Mouse (Mus musculus): ENCODE results near the gene Smtn.

The Smtn gene

DNA sequence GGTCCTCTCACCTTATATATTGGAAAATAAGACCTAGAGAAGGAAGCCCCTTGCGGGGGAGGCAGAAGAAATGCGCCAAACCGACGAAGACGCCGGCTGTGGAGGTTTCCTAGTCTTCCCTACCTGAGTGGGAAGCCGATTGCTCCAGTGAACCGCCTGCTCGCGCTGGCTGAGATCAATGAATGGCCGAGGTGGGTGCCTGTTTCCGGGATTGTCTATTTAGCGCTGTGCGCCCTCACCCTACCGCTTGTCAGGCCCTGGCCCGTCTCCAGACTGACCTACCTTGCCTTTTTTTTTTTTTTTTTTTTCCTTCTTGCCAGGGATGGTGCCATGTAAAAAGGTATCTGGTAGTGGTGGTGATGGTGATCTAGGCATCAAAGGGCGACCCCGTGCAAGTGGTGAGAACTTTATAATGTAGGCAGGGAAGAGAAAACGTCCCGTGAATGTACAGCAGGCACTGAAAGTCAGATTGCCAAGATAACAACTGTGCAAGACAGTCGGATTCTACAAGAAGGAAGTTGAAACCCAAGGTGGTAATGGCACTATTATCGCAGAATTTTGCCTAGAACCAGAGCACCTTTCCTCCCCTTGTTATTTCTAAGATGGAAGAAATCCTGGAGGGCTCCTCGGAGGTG is at the start of gene Smtn:
TSS of gene Smtn (minus strand) at position 162 of the 635 bp plus-strand sequence.
- peak; percentile 39 for DNase-seq

DNA sequence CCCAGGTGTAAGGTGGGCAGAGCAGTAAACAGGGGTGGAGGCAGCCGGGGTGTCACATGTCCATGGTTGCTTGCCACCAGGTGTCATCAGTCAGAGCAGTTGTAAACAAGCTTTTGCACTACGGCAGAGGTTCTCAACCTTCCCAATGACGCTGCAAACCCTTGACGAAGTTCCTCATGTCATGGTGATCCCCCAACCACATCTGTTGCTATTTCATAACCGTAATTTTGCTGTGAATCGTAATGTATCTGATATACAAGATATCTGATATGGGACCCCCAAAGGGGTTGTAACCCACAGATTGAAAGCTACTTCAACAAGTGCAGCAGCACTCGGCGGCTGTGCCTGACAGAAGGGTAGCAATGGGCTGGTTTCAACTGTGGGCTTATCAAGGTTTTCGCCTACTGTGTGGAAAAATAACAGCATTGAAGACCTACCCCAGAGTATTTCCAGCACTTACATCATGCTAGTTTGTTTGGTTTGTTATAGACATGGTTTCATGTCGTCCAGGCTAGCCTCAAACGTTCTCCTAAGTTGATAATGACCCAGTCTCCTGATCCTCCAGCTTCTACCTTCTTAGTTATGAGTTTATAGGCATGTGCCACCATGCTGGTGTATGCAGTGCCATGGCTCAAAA is 47.7 kb upstream of the Smtn start:
- DNase-seq = no peak

DNA sequence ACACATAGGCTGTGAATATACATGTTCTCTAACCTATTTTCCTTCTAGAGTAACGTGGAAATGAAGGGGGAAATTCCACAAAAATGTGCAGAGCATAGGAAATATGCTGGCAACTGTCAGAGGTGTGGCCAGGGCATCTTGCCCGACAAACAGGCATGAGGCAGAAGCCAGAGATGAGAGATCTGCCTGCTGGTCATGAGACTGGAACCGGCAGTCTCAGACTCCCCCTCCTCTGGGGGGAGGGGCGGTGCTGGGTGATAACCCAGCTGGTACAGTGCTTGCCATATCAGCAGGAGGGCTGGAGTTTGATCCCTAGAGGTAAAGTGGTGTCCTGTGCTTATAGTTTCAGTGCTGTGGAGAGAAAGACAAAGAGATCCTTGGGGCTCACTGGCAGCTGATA is 46.9 kb upstream of the Smtn start:
- DNase-seq = no peak

DNA sequence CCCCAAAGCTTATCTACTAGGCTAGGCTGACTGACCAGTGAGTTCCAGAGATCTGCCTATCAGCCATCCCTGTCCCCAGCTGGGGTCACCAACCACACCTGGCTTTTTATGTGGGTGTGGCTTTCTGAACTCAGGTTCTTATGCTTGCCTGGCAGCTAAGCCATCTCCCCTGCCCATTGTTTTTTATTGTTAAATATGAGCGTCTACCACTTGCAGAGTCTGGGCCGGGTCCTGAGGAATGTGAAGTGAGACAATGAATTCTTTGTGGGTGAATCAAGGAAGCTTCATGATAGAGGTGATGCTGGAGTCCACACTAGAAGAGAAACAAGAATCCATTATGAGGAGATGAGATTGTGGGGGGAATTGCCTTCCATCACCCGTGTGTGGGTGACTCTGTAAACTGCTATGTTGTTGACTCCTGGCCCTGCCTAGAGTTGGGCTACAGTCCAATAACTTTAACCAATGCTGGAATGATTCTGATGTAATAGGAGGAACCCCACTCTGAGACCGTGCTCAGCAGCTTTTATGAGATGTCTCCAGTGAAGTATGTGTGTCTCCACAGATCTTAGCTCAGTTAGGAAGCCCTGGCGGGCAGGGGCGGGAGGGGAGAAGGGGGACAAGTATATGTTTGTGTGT is 45.7 kb upstream of the Smtn start:
- DNase-seq = no peak

DNA sequence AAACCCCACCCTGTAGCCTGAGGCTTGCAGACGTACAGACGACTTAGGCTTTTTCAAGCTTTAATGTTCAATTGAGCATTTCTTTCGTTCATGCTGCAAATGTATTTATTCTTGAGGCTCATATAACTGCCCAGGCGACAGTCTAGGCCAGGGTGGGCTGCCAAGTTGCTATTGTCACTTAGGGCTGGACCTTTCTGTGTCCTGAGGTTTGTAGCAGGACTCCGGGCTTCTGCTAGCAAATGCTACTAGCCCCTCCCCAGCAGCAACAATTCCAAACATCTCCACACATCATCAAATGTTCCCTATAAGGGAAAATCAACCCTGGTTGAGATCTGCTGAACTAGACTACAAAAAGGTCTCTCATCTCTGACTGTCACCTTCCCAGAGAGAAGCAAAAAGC is 42.7 kb upstream of the Smtn start:
- no peak for DNase-seq

DNA sequence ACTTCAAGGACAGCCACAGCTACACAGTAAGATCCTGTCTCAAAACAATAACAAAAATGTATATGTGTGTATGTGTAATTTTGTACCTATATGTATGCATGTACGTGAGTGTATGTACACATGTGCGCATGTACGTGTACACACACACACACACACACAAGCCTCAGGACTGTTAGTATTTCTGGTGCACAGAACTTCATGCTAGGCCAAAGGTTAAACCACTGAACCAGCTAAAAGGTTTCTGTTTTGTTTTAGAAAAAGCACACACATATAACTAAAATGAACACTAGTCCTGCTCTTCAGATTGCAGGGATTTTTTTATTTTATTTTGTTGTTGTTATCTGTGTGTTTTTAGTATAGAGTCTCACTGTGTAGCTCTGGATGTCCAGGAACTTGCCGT is 41.5 kb upstream of the Smtn start:
- no peak for DNase-seq

DNA sequence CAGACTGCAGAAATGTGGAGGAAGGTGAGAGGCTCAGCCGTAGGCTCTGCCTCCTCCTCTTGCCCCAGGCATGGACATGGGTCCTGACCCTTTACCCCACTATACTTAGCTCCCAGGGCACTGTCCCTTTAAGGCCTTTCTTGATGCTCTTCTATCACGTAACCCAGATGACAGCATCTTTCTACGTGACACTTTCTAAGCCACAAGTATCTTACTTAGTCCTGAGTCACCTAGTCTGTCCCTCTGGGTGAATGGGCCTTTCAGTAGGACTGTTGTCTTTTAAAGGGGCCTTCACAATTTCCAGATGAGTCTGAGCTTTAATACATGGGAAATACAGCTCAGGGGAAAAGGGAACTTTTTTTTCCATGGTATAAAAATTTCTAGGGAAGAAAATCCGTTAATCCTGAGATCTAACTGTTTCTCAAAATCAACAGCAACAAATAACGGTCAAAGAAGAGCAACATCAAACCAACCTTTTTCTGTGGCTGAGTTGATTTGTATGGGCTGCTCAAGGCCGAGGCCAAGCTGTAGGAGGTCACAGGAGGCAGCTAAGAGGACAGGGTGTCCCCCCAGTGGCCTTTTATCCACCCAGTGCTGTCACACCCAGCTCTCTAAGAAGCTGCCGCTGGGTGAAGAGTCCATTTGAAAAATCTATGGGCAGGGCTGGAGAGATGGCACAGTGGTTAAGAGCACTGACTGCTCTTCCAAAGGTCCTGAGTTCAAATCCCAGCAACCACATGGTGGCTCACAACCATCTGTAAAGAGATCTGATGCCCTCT is 40.1 kb upstream of the Smtn start:
- DNase-seq = no peak

DNA sequence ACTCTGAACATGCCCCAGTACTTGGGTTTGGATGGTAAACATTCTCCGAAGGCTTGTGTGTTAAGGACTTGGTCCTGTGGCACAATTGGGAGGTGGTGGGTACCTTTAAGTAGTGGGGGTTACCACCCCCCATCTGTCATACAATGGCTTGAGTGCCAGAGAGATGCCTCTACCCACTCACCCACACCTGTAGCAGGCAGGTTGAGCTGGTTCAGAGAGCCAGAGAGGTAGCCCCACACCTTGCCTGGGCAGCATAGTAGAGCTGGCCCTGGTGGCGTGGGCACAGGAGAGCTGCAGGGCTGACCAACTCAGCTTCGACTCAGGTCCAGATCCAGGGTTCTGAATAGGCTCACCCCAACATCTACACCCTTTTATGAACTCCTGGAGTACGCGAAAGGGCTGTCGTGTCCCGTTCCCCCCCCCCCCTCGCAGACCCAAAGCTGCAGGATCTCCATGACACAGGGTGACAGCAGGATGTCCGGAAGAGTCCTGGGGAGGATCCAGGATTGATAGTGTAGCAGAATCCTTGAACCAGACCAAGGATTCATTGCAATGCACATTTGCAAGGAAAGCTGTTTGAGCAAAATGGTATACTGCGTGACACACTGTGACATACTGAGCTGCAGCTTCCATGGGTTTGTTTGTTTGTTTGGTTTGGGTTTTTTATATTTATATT is 37.8 kb upstream of the Smtn start:
- no peak for DNase-seq

DNA sequence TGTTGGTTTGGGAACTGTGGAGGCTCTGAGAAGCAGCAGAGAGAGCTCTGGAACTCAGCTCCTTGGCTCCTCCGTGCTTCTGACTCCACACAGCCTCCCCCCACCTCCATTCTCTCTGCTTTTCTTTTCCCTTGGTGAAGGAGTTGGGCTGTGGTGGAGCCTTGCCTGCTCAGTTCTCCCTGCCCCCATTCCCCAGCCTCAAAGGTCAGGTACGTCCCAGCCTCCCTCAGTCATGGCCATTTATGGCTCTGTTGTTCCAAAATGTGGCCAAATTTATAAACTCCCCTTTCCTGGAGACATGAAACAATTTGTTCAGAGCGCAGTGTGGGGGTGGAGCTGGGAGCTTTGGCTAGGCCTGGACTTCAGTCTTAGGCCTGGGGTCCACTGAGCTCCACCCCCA is 34.8 kb upstream of the Smtn start:
- no peak for DNase-seq

DNA sequence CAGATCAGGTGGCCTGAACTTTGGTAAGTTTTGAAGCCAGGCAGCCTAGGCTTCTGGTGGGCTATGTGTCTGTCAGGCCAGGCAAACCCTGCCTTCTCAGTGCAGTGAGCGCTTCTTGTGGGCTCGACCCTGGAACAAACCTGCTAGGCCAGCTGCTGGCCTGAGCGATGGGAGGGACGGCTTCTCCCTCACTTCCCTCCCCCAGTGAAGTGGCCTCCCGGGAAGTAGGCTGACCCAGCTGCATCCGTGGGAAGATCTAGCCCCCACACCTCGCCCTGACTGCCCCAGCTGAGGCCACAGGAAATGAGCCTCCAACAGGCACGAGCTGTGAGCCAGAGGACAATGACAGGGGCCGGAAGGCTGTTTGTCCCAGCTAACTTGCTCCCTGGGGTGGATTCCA is 32.7 kb upstream of the Smtn start:
- no peak for DNase-seq

DNA sequence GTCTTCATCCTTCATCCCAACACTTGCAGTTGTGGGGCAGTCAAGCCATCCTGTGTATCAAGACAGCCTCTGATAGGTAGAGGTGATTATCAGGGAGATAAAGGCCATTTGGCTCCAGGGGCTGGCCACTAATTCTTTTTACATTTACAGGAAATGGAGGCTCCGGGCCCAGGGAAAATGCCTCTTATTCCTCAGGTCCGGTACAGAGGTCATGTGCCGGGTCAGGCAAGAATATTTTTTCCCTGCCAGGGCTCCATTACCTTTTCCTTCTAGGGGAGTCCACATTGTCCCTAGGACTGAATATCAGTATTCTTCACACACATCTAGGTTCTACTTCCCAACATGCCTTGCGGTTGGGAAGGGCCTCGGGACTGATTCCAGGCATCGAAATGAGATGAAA is 31.8 kb upstream of the Smtn start:
- DNase-seq = no peak

DNA sequence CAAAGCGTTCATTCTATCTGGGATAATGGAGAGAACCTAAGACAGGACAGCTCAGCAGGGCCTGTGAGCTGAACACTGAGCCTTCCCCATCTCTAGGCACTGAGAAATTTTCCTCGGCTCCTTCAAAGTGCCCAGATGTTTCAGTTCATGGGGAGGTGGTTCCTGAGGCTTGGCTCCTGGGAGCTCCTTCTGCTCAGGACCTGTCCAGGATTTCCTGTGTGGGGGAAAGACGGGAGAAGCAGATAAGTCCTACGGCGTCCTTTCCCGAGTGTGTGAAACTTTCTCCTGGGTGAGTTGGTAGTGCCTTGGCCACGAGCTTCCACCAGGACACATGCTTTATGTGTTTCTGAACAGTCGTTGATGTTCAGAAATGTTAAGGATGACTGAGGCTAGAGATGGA is 29.9 kb upstream of the Smtn start:
- no peak for DNase-seq

DNA sequence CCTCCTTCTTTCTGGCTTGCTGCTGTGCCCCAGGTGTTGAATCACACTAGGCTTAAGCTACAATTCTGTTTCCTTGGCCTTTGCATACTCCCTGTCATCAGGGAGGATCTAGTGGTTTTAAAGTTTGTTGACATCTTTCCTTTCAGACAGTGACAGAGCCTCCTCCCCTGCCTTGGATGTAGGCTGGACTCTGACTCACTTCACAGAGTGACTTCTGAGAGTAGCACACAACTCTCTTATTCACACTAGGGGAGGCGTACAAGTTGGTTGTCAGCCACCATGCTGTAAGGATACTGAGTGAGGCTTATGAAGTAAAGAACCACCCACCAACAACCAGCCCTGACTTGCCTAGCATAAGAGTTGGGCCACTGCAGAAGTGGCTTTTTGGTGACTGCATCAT is 27.5 kb upstream of the Smtn start:
- DNase-seq = no peak

DNA sequence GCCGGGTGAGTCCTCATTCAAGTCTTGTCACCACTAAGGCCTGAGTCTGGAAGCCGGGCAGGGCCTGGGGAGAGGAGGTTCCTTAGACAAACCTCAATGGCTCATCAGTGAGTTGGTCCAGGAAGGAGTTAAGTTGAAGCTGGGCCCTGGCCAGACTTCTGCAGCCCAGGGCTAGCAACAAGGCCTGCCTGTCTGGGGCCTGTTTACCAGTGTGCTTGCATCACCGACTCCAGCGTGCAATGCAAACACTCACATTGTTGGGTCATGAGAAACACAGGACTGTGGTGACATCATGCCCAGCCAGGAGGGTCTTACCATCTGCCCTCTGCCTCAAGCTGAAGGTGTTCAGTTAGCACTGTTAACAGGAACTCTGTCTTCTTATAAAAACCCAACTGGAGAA is 25.6 kb upstream of the Smtn start:
- no peak for DNase-seq

DNA sequence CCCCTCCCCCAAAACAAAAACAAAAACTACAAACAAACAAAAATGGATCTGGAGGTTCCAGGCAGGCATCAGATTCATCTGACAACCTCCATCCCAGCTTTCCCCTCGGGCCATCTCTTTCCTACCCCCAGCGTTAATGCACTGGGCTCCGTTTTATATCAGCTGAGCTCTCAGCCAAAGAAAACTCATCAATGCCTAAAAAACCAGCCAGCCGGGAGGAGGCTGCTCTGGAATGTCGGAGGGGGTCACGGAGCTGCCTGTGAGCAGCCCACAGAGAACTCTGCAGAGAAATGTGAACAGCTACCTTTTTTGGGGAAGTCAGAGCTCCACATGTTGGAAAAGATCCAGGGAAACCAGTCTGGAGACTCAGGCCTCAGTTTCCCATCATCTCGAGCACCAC is 24.0 kb upstream of the Smtn start:
- no peak for DNase-seq

DNA sequence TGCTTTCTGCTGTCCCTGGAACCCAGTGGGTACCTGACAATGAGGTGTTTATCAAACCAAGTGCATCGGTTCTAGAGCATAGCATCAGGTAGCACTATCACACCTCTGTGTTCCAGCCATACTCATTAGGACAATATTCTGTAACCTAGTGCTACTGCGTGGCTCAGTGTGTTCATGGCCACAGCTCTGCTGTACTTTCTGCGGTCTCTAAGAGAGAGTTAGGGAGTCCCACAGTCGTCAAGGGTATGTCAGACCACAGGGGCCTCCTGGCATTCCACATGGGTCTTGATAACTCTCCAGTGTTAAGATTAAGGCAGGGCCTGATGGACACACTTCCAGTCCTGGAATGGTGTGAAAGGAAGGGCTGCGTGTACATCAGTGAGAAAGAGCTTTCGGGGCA is 23.4 kb upstream of the Smtn start:
- no peak for DNase-seq

DNA sequence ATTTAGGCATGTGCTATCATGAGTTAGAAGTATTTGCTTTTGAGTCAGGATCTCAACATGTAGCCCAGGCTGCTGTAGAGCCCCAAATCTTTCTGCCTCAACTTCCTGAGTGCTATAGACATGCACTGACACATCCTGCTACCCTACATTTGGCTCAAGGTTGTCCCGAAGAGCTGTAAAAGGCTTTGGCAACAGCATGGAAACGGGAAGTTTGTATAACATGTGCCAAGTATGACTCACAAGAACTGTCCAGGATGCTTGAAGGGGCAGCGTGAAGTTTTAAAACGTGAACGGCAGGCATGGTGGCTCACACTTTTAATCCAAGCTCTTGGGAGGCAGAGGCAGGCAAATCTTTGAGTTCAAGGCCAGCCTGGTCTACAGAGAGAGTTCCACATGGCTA is 19.8 kb upstream of the Smtn start:
- no peak for DNase-seq

DNA sequence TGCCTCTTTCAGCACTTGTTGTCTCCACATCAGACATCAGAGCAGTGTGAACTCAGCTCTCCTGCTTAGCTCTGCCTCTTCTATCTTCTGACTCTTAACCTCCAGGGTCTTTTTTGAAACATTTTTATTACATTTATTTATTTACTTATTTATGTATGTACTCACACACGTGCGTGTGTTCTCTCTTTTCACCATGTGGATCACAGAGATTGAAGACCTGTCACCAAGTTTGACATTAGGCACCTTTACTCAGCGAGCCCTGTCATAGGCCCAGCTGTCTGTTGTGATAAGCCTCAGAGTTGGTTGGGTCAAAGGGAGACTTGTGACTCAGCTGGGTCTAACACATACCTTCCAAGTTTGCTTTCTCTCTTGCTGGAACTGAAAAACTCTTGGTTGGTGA is 17.4 kb upstream of the Smtn start:
- no peak for DNase-seq

DNA sequence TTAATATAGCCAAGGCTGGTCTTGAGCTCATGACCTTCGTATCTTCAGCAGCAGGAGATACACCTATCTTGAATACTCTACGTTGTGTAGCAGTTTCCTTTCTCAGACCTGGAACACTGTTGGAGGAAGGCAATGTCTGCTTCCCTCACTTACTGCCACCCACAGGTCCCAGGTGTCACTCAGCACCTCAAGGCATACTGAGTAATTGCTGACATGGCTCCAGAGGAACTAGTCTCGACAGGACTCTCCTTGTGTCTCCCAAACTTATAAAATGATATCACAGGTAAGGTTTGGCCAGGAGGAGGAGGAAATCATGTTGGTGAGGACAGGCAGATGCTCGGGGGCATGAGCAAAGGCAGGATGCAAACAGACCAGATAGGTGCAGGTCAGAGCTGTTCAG is 14.6 kb upstream of the Smtn start:
- DNase-seq = no peak

DNA sequence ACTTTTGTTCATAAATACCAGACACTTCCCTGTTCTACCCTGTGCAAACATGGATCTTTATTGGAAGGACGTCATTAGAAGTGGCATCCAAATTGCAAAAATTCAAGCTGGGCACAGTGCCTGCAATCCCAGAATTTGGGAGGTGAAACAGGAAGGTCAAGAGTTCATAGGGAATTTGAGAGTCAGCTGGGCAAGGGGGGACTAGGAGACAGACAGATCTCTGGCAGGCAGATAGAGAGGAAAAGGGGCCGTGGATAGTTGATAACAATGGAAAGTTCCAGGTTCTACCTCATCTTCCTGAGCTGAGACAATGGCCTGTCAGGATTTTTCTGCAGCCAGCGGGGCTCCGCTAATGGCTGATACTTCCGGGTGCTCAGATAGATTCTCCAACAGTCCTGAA is 9.4 kb upstream of the Smtn start:
- no peak for DNase-seq

DNA sequence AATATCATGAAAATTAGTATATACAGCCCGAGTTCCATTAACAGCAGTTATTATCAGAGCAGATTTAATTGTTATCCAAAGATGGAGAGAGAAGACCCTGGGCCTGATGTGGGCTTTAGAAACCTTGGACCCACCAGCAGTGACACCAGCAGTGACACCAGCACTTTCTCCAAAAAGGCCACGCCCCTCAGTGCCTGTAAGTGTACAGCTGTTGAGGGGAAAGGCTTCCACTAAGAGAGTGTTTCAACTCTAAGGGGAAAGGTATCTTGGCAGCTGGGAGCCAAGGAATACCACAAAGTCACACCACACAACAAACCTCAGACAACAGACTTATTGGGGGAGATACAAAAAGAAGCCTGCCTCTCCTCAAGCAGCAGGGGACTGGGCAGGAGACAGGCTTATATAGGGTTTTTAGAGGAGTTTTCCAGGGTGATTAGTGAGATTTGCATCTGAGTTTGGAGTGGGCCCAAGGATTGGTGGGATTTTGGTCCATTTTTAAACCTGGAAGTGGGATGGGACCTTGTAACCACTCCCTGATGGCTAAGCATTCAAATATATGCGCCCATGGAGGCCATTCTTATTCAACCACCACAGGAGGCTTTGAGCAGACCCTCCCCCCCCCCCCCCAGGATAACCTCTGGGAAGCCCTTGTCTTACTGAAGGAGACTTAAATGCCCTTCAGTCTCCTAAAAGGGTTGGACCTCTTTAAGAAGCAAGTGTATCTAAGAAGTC is 8.3 kb upstream of the Smtn start:
- no peak for DNase-seq

DNA sequence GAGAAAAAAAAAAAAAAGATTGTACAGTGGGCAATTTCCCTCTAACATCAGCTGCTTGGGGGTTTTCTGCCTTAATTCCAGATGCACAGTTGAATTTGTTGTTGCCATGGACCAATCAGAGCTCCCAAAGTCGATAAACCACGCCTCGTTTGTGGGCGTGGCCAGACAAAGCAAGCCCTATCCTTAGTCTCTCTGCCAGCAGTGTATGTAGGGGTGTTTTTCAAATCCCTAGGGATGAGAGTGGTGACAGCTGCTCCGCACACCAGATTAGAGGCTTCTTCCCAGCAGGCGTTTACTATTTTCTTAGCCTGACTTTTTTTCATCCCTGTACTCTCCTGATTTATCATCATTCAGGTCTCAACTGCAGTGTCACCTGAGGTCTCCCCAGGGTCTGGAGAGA is 7.6 kb upstream of the Smtn start:
- DNase-seq = no peak

DNA sequence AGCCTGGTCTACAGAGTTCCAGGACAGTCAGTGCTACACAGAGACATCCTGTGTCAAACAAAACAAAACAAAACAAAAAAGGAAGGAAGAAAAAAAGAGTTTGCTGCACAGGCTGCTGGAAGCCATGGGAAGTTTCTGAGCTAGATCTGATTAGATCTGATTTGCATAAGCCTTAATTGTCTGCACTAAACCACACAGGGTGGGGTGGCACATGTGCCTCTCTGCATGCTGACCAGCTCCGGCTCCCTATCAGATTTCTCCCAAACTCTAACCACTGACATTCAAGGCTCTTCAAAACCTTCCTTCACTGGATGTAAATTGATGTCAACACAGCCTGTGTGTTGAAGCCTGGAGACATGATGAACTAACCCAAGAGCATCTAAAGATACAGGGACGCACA is 6.6 kb upstream of the Smtn start:
- no peak for DNase-seq
